ENCODE assay signal across 8 mouse cellular contexts in genomic region chrX:136742241-136742640, GRCm38 (mm10). TPM values are rescaled to one million over a fixed set of nuclear protein-coding genes. Genes with fewer than 3 reads are reported as not detected.
DNase-seq lines count a peak whose midpoint lies in the region; ATAC-seq and TF ChIP-seq lines count a peak whose summit lies in the region.

No protein-coding gene starts in this region.

- no peak for TF ChIP-seq CTCF in kidney, adult 2 months (conservative IDR thresholded peaks at IDR 0.05; ENCODE audit: insufficient read depth, insufficient read length, low read depth, low read length)
- no peak for TF ChIP-seq CTCF in cortical plate, adult 2 months (IDR thresholded peaks at IDR 0.05; ENCODE audit: extremely low read depth, insufficient read depth, low read length)
- no peak for TF ChIP-seq CTCF in liver, postnatal 0 days (IDR thresholded peaks at IDR 0.05; ENCODE audit: low read depth)

- no peaks in the 10 kb centered on the region for H3K4me1 ChIP-seq in kidney, adult 2 months (ENCODE audit: control insufficient read depth, insufficient read depth, low read length)
- H3K4me1 ChIP-seq in cortical plate, adult 2 months (ENCODE audit: control insufficient read depth, insufficient read depth, low read length), result no peaks in the 10 kb centered on the region; the same call in 1 of the 2 replicates
- H3K4me1 ChIP-seq in hindbrain, embryonic 14.5 days (replicated peaks; ENCODE audit: control insufficient read depth, insufficient read depth, low read length), result peaks cover 9% of the 10 kb centered on the region; the same call in 1 of the 2 replicates
- H3K4me1 ChIP-seq in liver, postnatal 0 days (ENCODE audit: insufficient read depth), result no peaks in the 10 kb centered on the region

- ATAC-seq in hindbrain, embryonic 14.5 days (ENCODE audit: low FRiP score), result no peak
- ATAC-seq in liver, postnatal 0 days, result no peak

- no peaks in the 10 kb centered on the region for H3K9me3 ChIP-seq in hindbrain, embryonic 14.5 days (ENCODE audit: control insufficient read depth, low read length)
- no peaks in the 10 kb centered on the region for H3K9me3 ChIP-seq in liver, postnatal 0 days (ENCODE audit: low read length)

- H3K9ac ChIP-seq in hindbrain, embryonic 14.5 days, result peak overlapping the region; percentile 62
- H3K9ac ChIP-seq in liver, postnatal 0 days (replicated peaks), result peak overlapping the region; percentile 63

- no peak for DNase-seq in kidney, adult 2 months
- DNase-seq in kidney, adult 18-20 months, result no peak
- DNase-seq in hindbrain, embryonic 14.5 days (ENCODE audit: low spot score), result no peak
- no peak for DNase-seq in liver, postnatal 0 days
- no peak for DNase-seq in layer of hippocampus, adult 9-10 months (ENCODE audit: low spot score)
- no peak for DNase-seq in ovary, postnatal 10 days (ENCODE audit: low spot score)
- DNase-seq in cerebellum, adult 8-10 months, result no peak

- peak overlapping the region; percentile 59 for H3K4me2 ChIP-seq in hindbrain, embryonic 14.5 days (replicated peaks)
- peak overlapping the region; percentile 72 for H3K4me2 ChIP-seq in liver, postnatal 0 days (ENCODE audit: low read depth, low read length)

- TF ChIP-seq POLR2A in kidney, adult 2 months (IDR thresholded peaks at IDR 0.05; ENCODE audit: low read depth, low read length), result no peak
- TF ChIP-seq POLR2A in cortical plate, adult 2 months (IDR thresholded peaks at IDR 0.05; ENCODE audit: extremely low read depth, insufficient read depth, low read length), result no peak

- TF ChIP-seq EP300 in liver, postnatal 0 days (IDR thresholded peaks at IDR 0.05; ENCODE audit: low read depth), result no peak

- H3K36me3 ChIP-seq in kidney, adult 2 months (ENCODE audit: control insufficient read depth, insufficient read depth, low read length), result no peaks in the 10 kb centered on the region
- peaks cover 9% of the 10 kb centered on the region; the same call in 1 of the 2 replicates for H3K36me3 ChIP-seq in hindbrain, embryonic 14.5 days (replicated peaks; ENCODE audit: control insufficient read depth, insufficient read depth)
- H3K36me3 ChIP-seq in liver, postnatal 0 days (replicated peaks; ENCODE audit: insufficient read depth, low read length), result no peaks in the 10 kb centered on the region

- 2% methylated on average over 10 of the region's 10 CpGs for WGBS in kidney, adult 2 months
- WGBS in hindbrain, embryonic 14.5 days, result 26% methylated on average over 10 of the region's 10 CpGs
- WGBS in liver, postnatal 0 days (ENCODE audit: insufficient replicate concordance), result 24% methylated on average over 10 of the region's 10 CpGs

- peak overlapping the region; percentile 92 for H3K4me3 ChIP-seq in kidney, adult 2 months (ENCODE audit: insufficient read depth, low read depth, low read length)
- peak overlapping the region; percentile 89 for H3K4me3 ChIP-seq in cortical plate, adult 2 months (ENCODE audit: insufficient read depth, low read length)
- peak overlapping the region; percentile 54 for H3K4me3 ChIP-seq in hindbrain, embryonic 14.5 days (replicated peaks; ENCODE audit: low read length)
- H3K4me3 ChIP-seq in liver, postnatal 0 days (ENCODE audit: low read depth, low read length), result peak overlapping the region; percentile 65

- H3K27me3 ChIP-seq in kidney, adult 2 months (replicated peaks; ENCODE audit: control insufficient read depth, insufficient read depth, low read length), result no peaks in the 10 kb centered on the region
- no peaks in the 10 kb centered on the region for H3K27me3 ChIP-seq in hindbrain, embryonic 14.5 days (ENCODE audit: control insufficient read depth, insufficient read depth, low read length)
- H3K27me3 ChIP-seq in liver, postnatal 0 days (ENCODE audit: insufficient read depth, low read length), result no peaks in the 10 kb centered on the region

- peak overlapping the region; percentile 97 for H3K27ac ChIP-seq in kidney, adult 2 months (ENCODE audit: insufficient read depth, low read depth, low read length)
- peak overlapping the region; percentile 89 for H3K27ac ChIP-seq in cortical plate, adult 2 months (ENCODE audit: insufficient read depth, low read length)
- H3K27ac ChIP-seq in hindbrain, embryonic 14.5 days, result peak overlapping the region; percentile 91
- H3K27ac ChIP-seq in liver, postnatal 0 days (ENCODE audit: low read depth), result peak overlapping the region; percentile 88

RNA-seq across cellular contexts. Expression of gene Morf4l2, which starts 1.2 kb away (rescaled TPM):
- polyA plus RNA-seq in kidney, adult 2 months (2012; rRNA removed), result 20.9 and 33.3 TPM in 2 replicates
- 242 and 259 TPM in 2 replicates for polyA plus RNA-seq in cortical plate, adult 2 months (2012; rRNA removed)
- polyA plus RNA-seq in hindbrain, embryonic 14.5 days (2014; fragmentation: Nextera tagmentation; extraction: Ambion mirVana), result 545 and 593 TPM in 2 replicates
- polyA plus RNA-seq in liver, postnatal 0 days (2015; fragmentation: Nextera tagmentation; extraction: Ambion mirVana), result 150 and 163 TPM in 2 replicates

RNA-seq across cellular contexts. Expression of gene Tceal1, which starts 34.5 kb away (rescaled TPM):
- polyA plus RNA-seq in kidney, adult 2 months (2012; rRNA removed), result 1.3 and 1.6 TPM in 2 replicates
- polyA plus RNA-seq in cortical plate, adult 2 months (2012; rRNA removed), result 14.9 TPM in 2 replicates
- polyA plus RNA-seq in hindbrain, embryonic 14.5 days (2014; fragmentation: Nextera tagmentation; extraction: Ambion mirVana), result 24.6 and 24.9 TPM in 2 replicates
- 0.96 and 0.97 TPM in 2 replicates for polyA plus RNA-seq in liver, postnatal 0 days (2015; fragmentation: Nextera tagmentation; extraction: Ambion mirVana)

RNA-seq across cellular contexts. Expression of gene Glra4, which starts 37.7 kb away (rescaled TPM):
- not detected in 2 replicates for polyA plus RNA-seq in kidney, adult 2 months (2012; rRNA removed)
- polyA plus RNA-seq in cortical plate, adult 2 months (2012; rRNA removed), result 0.08 and 0.19 TPM in 2 replicates
- polyA plus RNA-seq in hindbrain, embryonic 14.5 days (2014; fragmentation: Nextera tagmentation; extraction: Ambion mirVana), result 0.11 TPM in 1 of 2 replicates, not detected in the other
- polyA plus RNA-seq in liver, postnatal 0 days (2015; fragmentation: Nextera tagmentation; extraction: Ambion mirVana), result not detected in 2 replicates
